Mouse (Mus musculus): Measurements from ENCODE around the gene Dclre1b. TPM values are rescaled to one million over a fixed set of nuclear protein-coding genes. Genes with fewer than 3 reads are reported as not detected.

Gene Dclre1b
- polyA plus RNA-seq (2012; ENCODE audit: low replicate concordance) = 4.0 and 13.4 TPM in 2 replicates

DNA sequence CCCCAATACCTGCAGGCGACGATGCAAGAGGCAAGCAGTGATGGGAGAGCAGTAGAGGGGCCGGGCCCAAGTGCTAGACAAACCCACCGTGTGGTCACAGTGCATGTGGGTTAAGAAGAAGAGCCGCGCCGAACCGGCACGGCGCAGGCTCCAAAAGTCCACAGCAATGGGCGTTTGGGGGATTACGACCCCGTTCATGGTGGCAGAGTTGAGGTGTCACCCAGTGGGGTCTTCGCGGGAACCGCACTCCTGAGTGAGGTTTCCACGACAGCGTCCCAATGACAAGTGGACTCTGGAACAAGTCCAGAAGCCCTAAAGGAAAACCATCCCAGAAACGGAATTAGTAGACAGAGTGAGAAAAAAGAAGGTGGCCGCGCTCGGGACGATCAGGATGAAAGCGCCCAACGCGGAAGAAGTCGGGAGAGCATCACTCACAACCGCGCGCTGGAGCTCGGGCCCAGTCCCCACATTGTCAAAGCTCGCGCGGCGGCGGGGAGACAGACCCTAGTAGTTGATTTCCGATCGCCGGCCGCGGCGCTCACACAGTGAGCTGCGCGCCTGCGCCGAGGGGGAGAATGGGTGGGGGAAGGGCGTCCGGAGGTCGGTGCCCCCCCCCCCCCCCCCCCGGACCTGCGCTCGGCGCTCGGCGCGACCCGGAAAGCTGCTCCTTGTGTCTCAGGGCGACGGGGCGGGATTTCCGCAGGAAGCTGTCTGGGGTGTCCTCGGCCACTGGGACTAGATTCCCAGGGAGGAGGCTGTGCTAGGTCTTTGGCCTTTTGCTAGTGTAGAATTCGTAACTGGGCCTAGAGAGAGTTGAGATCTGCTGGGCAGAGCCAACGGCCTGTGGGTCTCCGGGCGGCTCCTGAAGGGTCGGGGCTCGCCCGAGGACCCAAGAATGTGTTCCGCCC is at the start of gene Dclre1b, which contains the start of the genes Ap4b1 and Gm43064:
TSS of gene Dclre1b (minus strand) at position 554 of the 908 bp plus-strand sequence.
TSS of gene Ap4b1 (plus strand) at position 630 of the 908 bp plus-strand sequence.
TSS of gene Gm43064 (plus strand) at position 683 of the 908 bp plus-strand sequence.

DNA sequence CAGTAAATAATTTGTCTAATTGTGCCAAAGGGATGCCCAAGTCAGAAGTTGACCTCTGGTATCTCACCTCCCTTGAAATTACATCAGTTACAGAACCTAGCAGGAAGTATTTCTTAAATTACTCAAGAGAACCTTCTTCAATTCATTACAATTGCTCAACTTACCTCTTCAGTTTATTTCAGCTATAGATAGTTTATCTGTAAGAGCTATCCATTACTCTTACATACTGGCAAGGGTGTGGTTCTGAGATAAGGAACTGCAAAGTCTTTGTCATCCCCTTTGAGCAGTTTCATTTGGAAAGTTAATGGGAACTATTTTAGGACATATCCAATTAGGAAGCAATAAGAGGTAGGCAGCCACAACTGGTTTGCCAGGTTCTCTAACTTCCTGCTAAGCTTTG is 23.2 kb upstream of the Dclre1b start, which contains the start of gene Bcl2l15:
TSS of gene Bcl2l15 (plus strand) at position 176 of the 400 bp plus-strand sequence.

DNA sequence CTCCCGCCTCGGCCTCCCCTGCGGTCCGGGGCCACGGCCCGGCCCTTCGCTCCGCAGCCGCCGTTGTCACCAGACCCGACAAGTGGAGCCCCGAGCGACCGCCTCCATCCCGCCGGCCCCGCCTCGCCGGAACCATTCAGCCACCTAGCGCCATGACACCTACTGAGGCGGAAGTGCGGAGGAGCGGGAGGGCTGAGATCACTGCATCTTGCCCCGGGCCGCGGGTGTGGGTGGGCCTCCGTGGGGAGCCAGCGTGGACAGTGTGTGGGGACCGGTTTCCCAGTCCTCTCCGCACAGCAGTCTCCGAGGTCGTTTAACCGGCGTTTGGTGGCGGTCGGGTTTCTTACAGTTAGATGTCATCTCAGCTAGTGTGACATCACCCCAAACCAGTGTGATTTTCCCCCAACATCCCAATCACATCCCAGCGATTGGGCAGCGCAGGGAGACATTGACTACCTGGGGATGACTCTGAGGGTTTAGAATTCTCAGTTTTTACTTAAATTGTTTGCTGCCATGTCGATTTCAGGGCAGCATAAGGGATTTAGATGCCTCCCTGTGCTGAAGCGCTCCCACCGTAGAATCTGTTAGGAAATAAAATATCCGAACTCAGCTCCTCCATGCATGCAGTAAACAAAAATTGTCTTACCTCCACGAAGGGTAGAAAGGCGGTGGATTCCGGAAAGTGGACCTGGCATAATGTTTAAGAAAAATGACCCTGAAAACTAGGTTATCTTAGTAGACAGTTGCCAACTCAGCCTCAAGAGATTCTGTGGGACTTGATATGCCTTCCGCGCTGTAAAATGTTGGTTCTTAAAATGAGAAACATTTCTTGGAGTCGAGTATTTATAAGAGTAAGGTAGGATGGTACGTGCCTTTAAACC is 17.8 kb downstream of the Dclre1b start, which contains the start of gene Hipk1:
TSS of gene Hipk1 (minus strand) at position 334 of the 881 bp plus-strand sequence.

Other genes starting within 250 kb of the Dclre1b start
- gene Syt6, start 234.2 kb downstream of the Dclre1b start, polyA plus RNA-seq (2012; ENCODE audit: low replicate concordance) = not detected in 2 replicates
- not detected in 2 replicates for gene Atg4a-ps, start 163.4 kb downstream of the Dclre1b start, polyA plus RNA-seq (2012; ENCODE audit: low replicate concordance)
- 0.19 and 1.0 TPM in 2 replicates for gene Olfml3, start 71.4 kb downstream of the Dclre1b start, polyA plus RNA-seq (2012; ENCODE audit: low replicate concordance)
- not detected in 2 replicates for gene Gm10964, start 70.1 kb downstream of the Dclre1b start, polyA plus RNA-seq (2012; ENCODE audit: low replicate concordance)
- gene Hipk1, start 17.9 kb downstream of the Dclre1b start, polyA plus RNA-seq (2012; ENCODE audit: low replicate concordance) = 67.1 and 72.3 TPM in 2 replicates
- gene Ap4b1, start 76 bp upstream of the Dclre1b start, polyA plus RNA-seq (2012; ENCODE audit: low replicate concordance) = 1.3 and 2.4 TPM in 2 replicates
- 0.32 and 1.7 TPM in 2 replicates for gene Gm43064, start 129 bp upstream of the Dclre1b start, polyA plus RNA-seq (2012; ENCODE audit: low replicate concordance)
- 1.0 and 2.0 TPM in 2 replicates for gene Bcl2l15, start 23.2 kb upstream of the Dclre1b start, polyA plus RNA-seq (2012; ENCODE audit: low replicate concordance)
- 0.08 and 2.8 TPM in 2 replicates for gene Ptpn22, start 50.4 kb upstream of the Dclre1b start, polyA plus RNA-seq (2012; ENCODE audit: low replicate concordance)
- 16.1 and 30.5 TPM in 2 replicates for gene Rsbn1, start 104.7 kb upstream of the Dclre1b start, polyA plus RNA-seq (2012; ENCODE audit: low replicate concordance)
- 23.3 and 26.5 TPM in 2 replicates for gene Phtf1, start 158.7 kb upstream of the Dclre1b start, polyA plus RNA-seq (2012; ENCODE audit: low replicate concordance)

All from leukemia stem cell, adult 10-12 weeks (primary cell).